Mouse (Mus musculus): Measurements from ENCODE around the gene Rpl38.

DNA sequence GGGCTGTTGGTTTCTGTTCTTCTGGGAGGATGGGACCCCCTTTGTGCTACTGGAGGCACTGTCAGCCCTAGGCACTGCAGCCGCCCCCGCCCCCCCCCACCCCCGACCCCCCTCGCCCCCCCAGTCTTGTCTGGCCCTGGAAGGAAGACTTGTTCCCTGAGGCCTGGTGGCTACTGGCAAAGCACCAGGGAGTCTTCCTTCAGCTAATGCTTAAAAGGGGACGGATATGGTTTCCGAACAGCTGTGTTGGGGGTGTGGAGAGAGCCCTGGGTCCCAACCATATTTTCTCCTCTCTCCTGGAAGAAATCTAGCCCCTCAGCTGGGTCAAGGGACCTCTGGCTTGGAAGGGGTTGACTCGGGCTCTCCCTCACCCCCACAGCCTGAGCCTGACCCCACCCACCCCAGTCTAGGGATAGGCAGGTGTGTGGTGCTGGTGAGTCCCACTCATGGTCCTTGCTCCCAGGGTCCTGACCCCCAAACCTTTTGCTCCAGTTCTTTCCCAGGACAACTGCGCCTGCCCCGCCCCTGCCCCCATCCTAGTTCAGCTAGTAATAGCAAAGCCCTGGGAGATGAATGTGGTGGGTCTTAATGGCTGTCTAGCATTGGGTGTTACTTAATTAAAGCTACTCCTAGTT lies 8.7 kb downstream of the Rpl38 start:
- TF ChIP-seq EP300 (IDR thresholded peaks at IDR 0.05; ENCODE audit: insufficient read depth, low read depth, low read length) (no peak), POLR2A (IDR thresholded peaks at IDR 0.05; ENCODE audit: insufficient read depth, low read length) (no peak)
